Mouse (Mus musculus): ENCODE data around the gene Hibadh.

DNA sequence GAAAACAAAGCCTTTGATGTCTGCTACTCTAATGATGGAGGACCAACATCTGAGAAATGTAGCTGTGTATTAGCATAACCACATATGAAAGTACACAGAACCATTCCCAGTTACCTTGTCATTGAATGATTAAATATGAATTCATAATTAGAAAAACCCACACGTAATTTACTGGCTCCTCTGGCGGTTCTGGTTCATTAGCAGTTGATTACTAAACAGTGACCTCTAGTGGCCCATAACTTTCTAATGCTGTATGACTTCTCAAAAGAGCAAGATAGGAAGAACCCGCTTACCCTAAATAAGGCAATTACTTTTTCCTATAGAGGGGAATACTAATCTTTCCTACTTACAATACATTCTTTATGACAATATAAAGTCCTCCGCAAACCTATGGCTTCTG, 62.9 kb downstream of the Hibadh start:
- TF ChIP-seq GATA1 (IDR thresholded peaks at IDR 0.05; ENCODE audit: low read length) = no peak
- no peak for TF ChIP-seq TAL1 (IDR thresholded peaks at IDR 0.05; ENCODE audit: low read length)
